Mouse (Mus musculus) kidney, embryonic 14.5 days (tissue): ENCODE measurements around the gene Kmo. TPM values are rescaled to one million over a fixed set of nuclear protein-coding genes. Genes with fewer than 3 reads are reported as not detected.
A peak's percentile ranks its signal among the peaks of the same experiment; 100 is the strongest.

ENCODE experiments used
- ATAC-seq: fragments of 200-750 bp; cut with Nextera tagmentation; 2 replicates; pipeline ENCODE4 v1.8.0; 2017; ENCODE audit warnings: moderate number of reproducible peaks, mild to moderate bottlenecking, moderate TSS enrichment, moderate library complexity; ENCODE audit not compliant: low FRiP score, low TSS enrichment
- H3K27ac ChIP-seq: fragments of 300-500 bp; sonication (generic); 2 replicates; pipeline ENCODE4 v1.5.1; 2014; ENCODE audit warnings: low read depth, mild to moderate bottlenecking, low read length, moderate library complexity, mixed read lengths
- H3K27me3 ChIP-seq: fragments of 300-500 bp; sonication (generic); 2 replicates; pipeline ENCODE4 v1.6.1; 2014; ENCODE audit warnings: mild to moderate bottlenecking, low read length; ENCODE audit not compliant: control insufficient read depth, insufficient read depth
- H3K36me3 ChIP-seq: fragments of 300-500 bp; sonication (generic); 2 replicates; pipeline ENCODE4 v1.6.1; 2014; ENCODE audit warnings: low read length, mixed read lengths; ENCODE audit not compliant: control insufficient read depth, insufficient read depth
- H3K4me1 ChIP-seq: fragments of 300-500 bp; sonication (generic); 2 replicates; pipeline ENCODE4 v1.6.1; 2014; ENCODE audit warnings: low read length, mixed read lengths; ENCODE audit not compliant: control insufficient read depth, insufficient read depth
- H3K4me2 ChIP-seq: fragments of 300-500 bp; sonication (generic); replicated peaks from 2 replicates; pipeline ENCODE4 v1.6.1; 2014; ENCODE audit warnings: low read depth, mild to moderate bottlenecking, low read length
- H3K4me3 ChIP-seq: fragments of 300-500 bp; sonication (generic); 2 replicates; pipeline ENCODE4 v1.5.1; 2014; ENCODE audit warnings: mild to moderate bottlenecking, low read length
- H3K9ac ChIP-seq: fragments of 300-500 bp; sonication (generic); 2 replicates; pipeline ENCODE4 v1.6.1; 2014; ENCODE audit warnings: low read depth, mild to moderate bottlenecking, low read length, moderate library complexity
- H3K9me3 ChIP-seq: fragments of 300-500 bp; sonication (generic); 2 replicates; pipeline ENCODE4 v1.6.1; 2016; ENCODE audit warnings: low read length; ENCODE audit not compliant: control insufficient read depth
- WGBS: fragments of 180-500 bp; shearing (Covaris S2); extraction: QIAGEN DNeasy Blood & Tissue Kit; methylation state at CpG from one replicate; pipeline ENCODE4 v1.1.7; 2014; 5-methylcytosine and 5-hydroxymethylcytosine counted together
- polyA plus RNA-seq: library from polyadenylated mRNA; unstranded; fragments of >200 nt; fragmentation: Nextera tagmentation; extraction: Ambion mirVana; gene quantifications from 2 replicates; pipeline ENCODE4 v1.2.1, GENCODE M21; 2014

Kmo gene
- polyA plus RNA-seq, 1 experiment from 2014 or later, result not detected

DNA sequence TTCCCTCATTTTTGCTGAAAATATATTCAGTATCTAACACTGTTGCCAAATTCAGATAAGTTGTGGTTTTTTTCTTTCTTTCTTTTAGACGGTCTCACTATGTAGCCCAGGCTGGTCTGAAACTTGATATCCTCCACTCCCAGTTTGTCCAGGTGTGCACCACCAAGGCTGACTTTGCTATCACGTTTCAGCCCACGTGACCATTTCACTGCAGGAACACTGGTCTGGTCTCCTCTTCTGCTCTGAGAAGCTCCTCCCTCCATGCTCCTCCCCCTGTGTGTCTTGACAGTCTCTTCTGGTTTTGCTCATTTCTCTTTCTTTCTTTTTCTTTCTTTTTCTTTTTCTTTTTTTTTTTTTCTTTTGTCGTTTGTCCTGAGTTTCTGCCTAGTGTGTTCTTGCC lies 79.6 kb downstream of the Kmo start:
- H3K36me3 ChIP-seq, result no peaks in the 10 kb centered on the region
- no peaks in the 10 kb centered on the region for H3K9me3 ChIP-seq
- no peak overlapping the region for H3K4me2 ChIP-seq
- ATAC-seq, result peak; percentile 68; the same call in 1 of the 2 replicates
- no peaks in the 10 kb centered on the region for H3K4me1 ChIP-seq
- no peak overlapping the region for H3K27ac ChIP-seq
- no peak overlapping the region for H3K4me3 ChIP-seq
- no peak overlapping the region for H3K9ac ChIP-seq
- 15% methylated on average over 4 of the region's 4 CpGs for WGBS
- no peaks in the 10 kb centered on the region for H3K27me3 ChIP-seq

DNA sequence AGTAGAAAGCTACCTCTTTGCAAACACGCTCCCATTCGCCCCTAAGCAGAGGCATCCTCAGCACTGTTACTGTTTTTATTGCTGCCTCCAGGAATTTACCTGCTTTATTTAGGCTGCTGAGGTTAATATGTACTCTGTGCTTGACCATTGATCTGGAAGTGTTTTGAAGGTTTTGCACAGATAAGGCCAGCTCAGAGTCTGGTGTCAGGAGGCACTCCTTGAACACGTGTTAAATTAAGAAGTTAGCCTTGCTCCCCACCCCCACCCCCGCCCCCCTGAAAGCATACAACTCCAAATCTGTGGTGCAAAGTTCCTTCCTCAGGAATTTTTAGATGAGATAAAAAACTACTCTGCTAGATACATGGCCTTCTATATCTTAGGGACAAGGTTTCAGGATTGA lies 81.0 kb downstream of the Kmo start:
- Histone ChIP-seq H3K4me1 (no peaks in the 10 kb centered on the region), H3K9me3 (no peaks in the 10 kb centered on the region), H3K4me3 (no peak overlapping the region), H3K4me2 (no peak overlapping the region), H3K36me3 (no peaks in the 10 kb centered on the region), H3K27ac (no peak overlapping the region), H3K27me3 (no peaks in the 10 kb centered on the region), H3K9ac (no peak overlapping the region)
- 69% methylated on average over 4 of the region's 4 CpGs for WGBS
- ATAC-seq, result no peak

DNA sequence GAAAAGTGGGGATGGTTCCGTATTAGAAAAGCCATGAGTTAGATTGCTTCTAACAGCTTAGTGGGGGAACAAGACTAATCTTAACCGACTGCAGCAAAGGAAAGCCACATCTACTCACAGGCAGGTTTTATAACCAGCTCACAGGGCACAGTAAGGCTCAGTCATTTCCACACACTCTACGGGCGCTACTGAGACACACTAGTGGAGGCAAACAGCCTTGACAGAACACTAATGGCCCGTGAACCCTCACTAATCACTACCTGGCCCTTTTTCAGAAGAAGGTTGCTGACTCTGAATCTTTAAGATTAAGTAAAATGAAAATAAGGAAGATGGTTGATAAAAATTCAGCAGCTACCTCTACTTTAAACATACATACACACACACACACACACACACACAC lies 87.4 kb downstream of the Kmo start:
- Histone ChIP-seq H3K4me2 (no peak overlapping the region), H3K4me1 (no peaks in the 10 kb centered on the region), H3K27me3 (no peaks in the 10 kb centered on the region), H3K27ac (no peak overlapping the region), H3K9me3 (no peaks in the 10 kb centered on the region), H3K4me3 (no peak overlapping the region), H3K36me3 (no peaks in the 10 kb centered on the region), H3K9ac (no peak overlapping the region)
- no peak for ATAC-seq
- WGBS, result 41% methylated on average over 5 of the region's 5 CpGs

DNA sequence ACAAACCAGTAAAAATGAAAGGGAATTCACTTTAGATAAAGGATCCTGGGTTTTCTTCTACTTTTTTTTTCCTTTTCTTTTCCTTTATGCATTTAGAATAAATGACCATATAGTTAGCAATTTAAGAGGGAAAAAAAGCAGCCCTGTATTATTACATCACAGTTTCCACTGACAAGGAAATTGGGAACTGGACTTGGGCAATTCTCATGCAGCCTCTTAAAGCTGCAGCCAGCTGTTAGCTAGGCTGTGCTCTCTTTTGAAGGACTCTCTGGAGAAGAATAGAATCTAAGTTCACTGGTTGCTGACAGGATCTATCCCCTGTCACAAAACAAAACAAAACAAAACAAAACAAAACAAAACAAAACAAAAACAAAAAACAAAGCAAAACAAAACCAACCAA lies 87.8 kb downstream of the Kmo start:
- no peaks in the 10 kb centered on the region for H3K27me3 ChIP-seq
- H3K4me1 ChIP-seq, result no peaks in the 10 kb centered on the region
- no peak overlapping the region for H3K9ac ChIP-seq
- no peak overlapping the region for H3K4me2 ChIP-seq
- H3K4me3 ChIP-seq, result no peak overlapping the region
- no peak overlapping the region for H3K27ac ChIP-seq
- no peak for ATAC-seq
- H3K36me3 ChIP-seq, result no peaks in the 10 kb centered on the region
- H3K9me3 ChIP-seq, result no peaks in the 10 kb centered on the region

Other genes with a start within 250 kb of the Kmo start
- 0.34 and 0.60 TPM in 2 replicates for gene Rgs7, start 127.9 kb upstream of the Kmo start, polyA plus RNA-seq
- gene Fh1, start 5.3 kb downstream of the Kmo start, polyA plus RNA-seq, result 116 and 140 TPM in 2 replicates
- gene Opn3, start 72.4 kb downstream of the Kmo start, polyA plus RNA-seq, result 8.6 and 9.0 TPM in 2 replicates
- gene Chml, start 72.5 kb downstream of the Kmo start, polyA plus RNA-seq, result 3.4 and 5.7 TPM in 2 replicates
- gene Wdr64, start 78.2 kb downstream of the Kmo start, polyA plus RNA-seq, result not detected in 2 replicates